Mouse (Mus musculus): Measurements from ENCODE around the gene Nkx2-1. TPM values are rescaled to one million over a fixed set of nuclear protein-coding genes. Genes with fewer than 3 reads are reported as not detected.

Nkx2-1 gene
- polyA plus RNA-seq, 1 experiment: not detected

- TF ChIP-seq POLR2A (IDR thresholded peaks at IDR 0.05; ENCODE audit: insufficient read depth, low read length) (no peak), CTCF (IDR thresholded peaks at IDR 0.05; ENCODE audit: low read depth, low read length) (no peak), EP300 (IDR thresholded peaks at IDR 0.05; ENCODE audit: insufficient read depth, low read depth, low read length) (no peak)
- Histone ChIP-seq H3K27me3 (ENCODE audit: control insufficient read depth, insufficient read depth, low read length, poor library complexity, severe bottlenecking) (peaks cover 65% of the 10 kb centered on the region), H3K36me3 (ENCODE audit: control insufficient read depth, insufficient read depth, low read length, poor library complexity, severe bottlenecking) (no peaks in the 10 kb centered on the region), H3K27ac (ENCODE audit: insufficient read depth, low read length) (no peak overlapping the region), H3K4me1 (ENCODE audit: control insufficient read depth, insufficient read depth, low read length) (peaks cover 1% of the 10 kb centered on the region), H3K9me3 (replicated peaks; ENCODE audit: control insufficient read depth, insufficient read depth, low read length, poor library complexity, severe bottlenecking) (no peaks in the 10 kb centered on the region), H3K9ac (ENCODE audit: low read depth, poor library complexity, severe bottlenecking) (no peak overlapping the region), H3K4me3 (ENCODE audit: low read depth, low read length) (peak overlapping the region; percentile 18)
These were observed 379 bp downstream of the Nkx2-1 start for GRCm38 (mm10) chr12:56536174-56536883.

GRCm38 (mm10) chr12:56535411-56536173, 1.1 kb downstream of the Nkx2-1 start:
- H3K36me3 ChIP-seq (ENCODE audit: control insufficient read depth, insufficient read depth, low read length, poor library complexity, severe bottlenecking): no peaks in the 10 kb centered on the region
- H3K4me3 ChIP-seq (ENCODE audit: low read depth, low read length): peak overlapping the region; percentile 34
- H3K27ac ChIP-seq (ENCODE audit: insufficient read depth, low read length): no peak overlapping the region
- peaks cover 69% of the 10 kb centered on the region for H3K27me3 ChIP-seq (ENCODE audit: control insufficient read depth, insufficient read depth, low read length, poor library complexity, severe bottlenecking)
- H3K4me1 ChIP-seq (ENCODE audit: control insufficient read depth, insufficient read depth, low read length): peaks cover 1% of the 10 kb centered on the region
- TF ChIP-seq CTCF (IDR thresholded peaks at IDR 0.05; ENCODE audit: low read depth, low read length) (no peak), EP300 (IDR thresholded peaks at IDR 0.05; ENCODE audit: insufficient read depth, low read depth, low read length) (no peak), POLR2A (IDR thresholded peaks at IDR 0.05; ENCODE audit: insufficient read depth, low read length) (no peak)
- H3K9ac ChIP-seq (ENCODE audit: low read depth, poor library complexity, severe bottlenecking): no peak overlapping the region
- no peaks in the 10 kb centered on the region for H3K9me3 ChIP-seq (replicated peaks; ENCODE audit: control insufficient read depth, insufficient read depth, low read length, poor library complexity, severe bottlenecking)

GRCm38 (mm10) chr12:56534651-56535326, 1.9 kb downstream of the Nkx2-1 start:
- 0 out of 2 replicates have a peak overlapping the region, but pooled peaks have one; percentile 21 for H3K9ac ChIP-seq (ENCODE audit: low read depth, poor library complexity, severe bottlenecking)
- peaks cover 64% of the 10 kb centered on the region for H3K27me3 ChIP-seq (ENCODE audit: control insufficient read depth, insufficient read depth, low read length, poor library complexity, severe bottlenecking)
- H3K36me3 ChIP-seq (ENCODE audit: control insufficient read depth, insufficient read depth, low read length, poor library complexity, severe bottlenecking): no peaks in the 10 kb centered on the region
- peak overlapping the region; percentile 34 for H3K4me3 ChIP-seq (ENCODE audit: low read depth, low read length)
- H3K9me3 ChIP-seq (replicated peaks; ENCODE audit: control insufficient read depth, insufficient read depth, low read length, poor library complexity, severe bottlenecking): no peaks in the 10 kb centered on the region
- no peak overlapping the region for H3K27ac ChIP-seq (ENCODE audit: insufficient read depth, low read length)
- no peak for TF ChIP-seq POLR2A (IDR thresholded peaks at IDR 0.05; ENCODE audit: insufficient read depth, low read length)
- peaks cover 1% of the 10 kb centered on the region for H3K4me1 ChIP-seq (ENCODE audit: control insufficient read depth, insufficient read depth, low read length)

GRCm38 (mm10) chr12:56534311-56534650, 2.4 kb downstream of the Nkx2-1 start:
- Histone ChIP-seq H3K27me3 (ENCODE audit: control insufficient read depth, insufficient read depth, low read length, poor library complexity, severe bottlenecking) (peaks cover 63% of the 10 kb centered on the region), H3K9ac (ENCODE audit: low read depth, poor library complexity, severe bottlenecking) (0 out of 2 replicates have a peak overlapping the region, but pooled peaks have one; percentile 21), H3K27ac (ENCODE audit: insufficient read depth, low read length) (no peak overlapping the region), H3K4me3 (ENCODE audit: low read depth, low read length) (peak overlapping the region; percentile 34), H3K36me3 (ENCODE audit: control insufficient read depth, insufficient read depth, low read length, poor library complexity, severe bottlenecking) (no peaks in the 10 kb centered on the region), H3K9me3 (replicated peaks; ENCODE audit: control insufficient read depth, insufficient read depth, low read length, poor library complexity, severe bottlenecking) (no peaks in the 10 kb centered on the region), H3K4me1 (ENCODE audit: control insufficient read depth, insufficient read depth, low read length) (peaks cover 1% of the 10 kb centered on the region)
- TF ChIP-seq EP300 (IDR thresholded peaks at IDR 0.05; ENCODE audit: insufficient read depth, low read depth, low read length): no peak
- no peak for TF ChIP-seq CTCF (IDR thresholded peaks at IDR 0.05; ENCODE audit: low read depth, low read length)
- TF ChIP-seq POLR2A (IDR thresholded peaks at IDR 0.05; ENCODE audit: insufficient read depth, low read length): no peak

GRCm38 (mm10) chr12:56533501-56534310, 3.0 kb downstream of the Nkx2-1 start:
- H3K4me3 ChIP-seq (ENCODE audit: low read depth, low read length): peak overlapping the region; percentile 63
- H3K4me1 ChIP-seq (ENCODE audit: control insufficient read depth, insufficient read depth, low read length): peaks cover 1% of the 10 kb centered on the region
- H3K9me3 ChIP-seq (replicated peaks; ENCODE audit: control insufficient read depth, insufficient read depth, low read length, poor library complexity, severe bottlenecking): no peaks in the 10 kb centered on the region
- H3K9ac ChIP-seq (ENCODE audit: low read depth, poor library complexity, severe bottlenecking): peak overlapping the region; percentile 18; the same call in 1 of the 2 replicates
- H3K27me3 ChIP-seq (ENCODE audit: control insufficient read depth, insufficient read depth, low read length, poor library complexity, severe bottlenecking): peaks cover 63% of the 10 kb centered on the region
- no peaks in the 10 kb centered on the region for H3K36me3 ChIP-seq (ENCODE audit: control insufficient read depth, insufficient read depth, low read length, poor library complexity, severe bottlenecking)
- TF ChIP-seq POLR2A (IDR thresholded peaks at IDR 0.05; ENCODE audit: insufficient read depth, low read length) (no peak), CTCF (IDR thresholded peaks at IDR 0.05; ENCODE audit: low read depth, low read length) (no peak), EP300 (IDR thresholded peaks at IDR 0.05; ENCODE audit: insufficient read depth, low read depth, low read length) (no peak)
- H3K27ac ChIP-seq (ENCODE audit: insufficient read depth, low read length): no peak overlapping the region

Data from ES-Bruce4 (cell line).